Mouse (Mus musculus) lung, postnatal 0 days (tissue): ENCODE results near the gene Pnpla8. TPM values are rescaled to one million over a fixed set of nuclear protein-coding genes. Genes with fewer than 3 reads are reported as not detected.
"Not testable (repeated sequence)": the region's sequence is repeated elsewhere in the genome, so short reads cannot be mapped to it uniquely, and the experiment has no call there.

Experiments used
- ATAC-seq: fragments of 200-750 bp; cut with Nextera tagmentation; 2 replicates; pipeline ENCODE4 v1.8.0; 2017; ENCODE audit warnings: moderate library complexity
- DNase-seq: peaks from one replicate; pipeline ENCODE4 v3.0.0-alpha.2; 2016; ENCODE audit warnings: low spot score
- H3K27ac ChIP-seq: fragments of 300-500 bp; sonication (generic); 2 replicates; pipeline ENCODE4 v1.5.1; 2014; ENCODE audit warnings: antibody characterized with exemption, mild to moderate bottlenecking, low read length, mixed read lengths
- H3K27me3 ChIP-seq: fragments of 300-500 bp; sonication (generic); replicated peaks from 2 replicates; pipeline ENCODE4 v1.6.1; 2014; ENCODE audit warnings: low read length, mixed read lengths; ENCODE audit not compliant: insufficient read depth
- H3K36me3 ChIP-seq: fragments of 300-500 bp; sonication (generic); 2 replicates; pipeline ENCODE4 v1.6.1; 2014; ENCODE audit warnings: low read length, mixed read lengths; ENCODE audit not compliant: insufficient read depth
- H3K4me1 ChIP-seq: fragments of 300-500 bp; sonication (generic); 2 replicates; pipeline ENCODE4 v1.6.1; 2014; ENCODE audit warnings: antibody characterized with exemption, low read depth, low read length, mixed read lengths; ENCODE audit not compliant: insufficient read depth
- H3K4me2 ChIP-seq: fragments of 300-500 bp; sonication (generic); replicated peaks from 2 replicates; pipeline ENCODE4 v1.6.1; 2014; ENCODE audit warnings: low read depth, mild to moderate bottlenecking, low read length, moderate library complexity, mixed read lengths
- H3K4me3 ChIP-seq: fragments of 300-500 bp; sonication (generic); 2 replicates; pipeline ENCODE4 v1.5.1; 2014; ENCODE audit warnings: low read depth, low read length
- H3K9ac ChIP-seq: fragments of 300-500 bp; sonication (generic); replicated peaks from 2 replicates; pipeline ENCODE4 v1.6.1; 2014; ENCODE audit warnings: low read depth, mild to moderate bottlenecking
- H3K9me3 ChIP-seq: fragments of 300-500 bp; sonication (generic); 2 replicates; pipeline ENCODE4 v1.6.1; 2016; ENCODE audit warnings: low read length, mixed read lengths
- CTCF ChIP-seq: IDR thresholded peaks from 2 replicates; pipeline ENCODE4 v1.5.1; 2016; ENCODE audit warnings: antibody characterized with exemption, mild to moderate bottlenecking
- EP300 ChIP-seq: IDR thresholded peaks from 2 replicates; pipeline ENCODE4 v1.6.1; 2016; ENCODE audit warnings: antibody characterized with exemption, mild to moderate bottlenecking, control low read depth
- WGBS: fragments of 180-500 bp; shearing (Covaris S2); extraction: QIAGEN DNeasy Blood & Tissue Kit; methylation state at CpG from one replicate; pipeline ENCODE4 v1.1.7; 2014; 5-methylcytosine and 5-hydroxymethylcytosine counted together
- polyA plus RNA-seq: library from polyadenylated mRNA; unstranded; fragments of >200 nt; fragmentation: Nextera tagmentation; extraction: Ambion mirVana; gene quantifications from 2 replicates; pipeline ENCODE4 v1.2.1, GENCODE M21; 2015

Pnpla8 gene
- polyA plus RNA-seq, 1 experiment from 2014 or later: 72.4 TPM

DNA sequence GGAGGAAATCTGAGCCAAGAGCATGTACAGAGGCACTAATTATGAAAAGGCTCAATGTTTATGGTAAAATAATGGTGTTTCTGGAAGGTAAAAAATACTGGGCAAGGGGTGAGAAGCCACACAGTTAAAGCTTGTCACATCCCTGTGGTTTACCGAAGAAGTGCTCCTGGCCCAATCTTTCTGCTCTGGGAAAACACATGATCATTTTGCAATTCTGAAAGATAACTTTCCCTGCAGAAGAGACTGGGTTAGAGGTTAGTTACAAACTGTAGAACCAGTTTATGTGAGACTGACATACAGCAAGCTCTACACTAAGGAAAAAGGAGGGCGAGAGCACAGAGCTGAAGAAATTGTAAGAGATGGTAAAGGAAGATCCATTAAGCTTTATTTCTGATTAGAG lies 46.0 kb downstream of the Pnpla8 start:
- Histone ChIP-seq H3K4me1 (no peaks in the 10 kb centered on the region), H3K9me3 (no peaks in the 10 kb centered on the region), H3K36me3 (no peaks in the 10 kb centered on the region), H3K4me2 (no peak overlapping the region), H3K4me3 (no peak overlapping the region), H3K9ac (no peak overlapping the region), H3K27ac (no peak overlapping the region), H3K27me3 (no peaks in the 10 kb centered on the region)
- TF ChIP-seq CTCF (no peak), EP300 (no peak)
- ATAC-seq (no peak), DNase-seq (no peak)
- WGBS: 96% methylated on average over 2 of the region's 2 CpGs

DNA sequence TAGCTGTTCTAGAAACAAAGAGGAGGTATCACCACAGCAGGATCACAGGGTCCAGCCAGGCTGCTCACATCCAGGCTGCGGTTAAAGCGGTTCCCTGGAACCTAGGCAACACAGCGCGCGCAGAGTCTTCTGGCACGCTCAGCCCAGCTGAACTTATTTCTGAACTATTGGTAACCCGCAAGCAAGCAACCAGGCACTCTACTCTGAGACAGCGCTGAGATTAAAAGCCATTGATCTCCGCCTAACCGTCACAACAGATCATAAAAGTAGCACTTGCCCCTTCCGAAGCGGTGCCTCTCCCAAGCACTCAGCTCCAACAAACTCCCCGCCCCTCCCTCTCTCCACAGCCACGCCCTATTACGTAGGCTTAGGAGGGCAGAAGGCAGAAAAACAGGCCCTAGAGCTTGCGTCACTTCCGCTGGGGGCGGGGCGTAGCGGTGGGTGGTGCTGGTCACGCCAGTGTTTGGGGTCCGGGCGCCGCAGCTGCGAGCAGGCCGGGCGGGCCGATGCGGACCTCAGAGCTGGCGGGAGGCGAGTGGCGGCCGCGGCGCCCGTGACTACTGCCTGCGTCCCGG lies 47.6 kb downstream of the Pnpla8 start:
- ATAC-seq (peak; percentile 99), DNase-seq (peak; percentile 97)
- H3K9ac ChIP-seq: peak overlapping the region; percentile 80
- 2% methylated on average over 25 of the region's 38 CpGs for WGBS
- peak overlapping the region; percentile 48 for H3K4me2 ChIP-seq
- peak; percentile 33 for TF ChIP-seq EP300
- TF ChIP-seq CTCF: 0 out of 2 replicates have a peak, but pooled peaks have one; percentile 4
- no peaks in the 10 kb centered on the region for H3K4me1 ChIP-seq
- no peaks in the 10 kb centered on the region for H3K9me3 ChIP-seq
- H3K4me3 ChIP-seq: peak overlapping the region; percentile 77
- no peaks in the 10 kb centered on the region for H3K27me3 ChIP-seq
- no peaks in the 10 kb centered on the region for H3K36me3 ChIP-seq
- H3K27ac ChIP-seq: peak overlapping the region; percentile 98

DNA sequence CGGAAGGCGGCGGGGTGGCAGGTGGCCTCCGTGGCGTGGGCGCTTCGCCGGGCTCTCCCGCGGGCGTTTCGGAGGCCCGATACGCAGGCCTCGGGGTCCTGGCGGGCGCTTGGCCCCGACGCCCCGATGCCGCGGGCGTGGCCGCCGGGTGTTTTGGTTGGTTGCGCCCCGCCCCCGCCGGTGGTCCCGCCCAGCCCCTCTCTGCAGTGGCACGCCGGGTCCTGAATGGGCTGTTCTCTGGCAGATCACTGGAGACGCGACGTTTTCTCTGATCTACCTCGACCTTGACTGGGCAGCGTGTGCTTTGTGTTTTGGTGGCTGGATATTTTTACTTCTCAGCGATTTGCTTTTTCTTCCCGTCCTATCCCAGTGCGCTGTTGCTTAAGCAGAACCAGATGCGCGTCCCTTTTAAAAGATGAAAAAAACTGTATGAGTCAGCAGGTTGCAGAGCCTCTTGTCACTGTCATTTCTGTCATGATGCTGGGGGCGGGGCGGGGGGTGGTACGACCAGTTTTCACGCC lies 48.2 kb downstream of the Pnpla8 start:
- Histone ChIP-seq H3K27ac (peak overlapping the region; percentile 98), H3K27me3 (no peaks in the 10 kb centered on the region), H3K4me1 (no peaks in the 10 kb centered on the region), H3K4me3 (peak overlapping the region; percentile 77), H3K9ac (peak overlapping the region; percentile 80), H3K4me2 (peak overlapping the region; percentile 48), H3K36me3 (no peaks in the 10 kb centered on the region), H3K9me3 (no peaks in the 10 kb centered on the region)
- ATAC-seq (peak; percentile 90), DNase-seq (peak; percentile 86)
- WGBS: under 1% methylated on average over 42 of the region's 46 CpGs
- TF ChIP-seq EP300 (no peak), CTCF (no peak)

DNA sequence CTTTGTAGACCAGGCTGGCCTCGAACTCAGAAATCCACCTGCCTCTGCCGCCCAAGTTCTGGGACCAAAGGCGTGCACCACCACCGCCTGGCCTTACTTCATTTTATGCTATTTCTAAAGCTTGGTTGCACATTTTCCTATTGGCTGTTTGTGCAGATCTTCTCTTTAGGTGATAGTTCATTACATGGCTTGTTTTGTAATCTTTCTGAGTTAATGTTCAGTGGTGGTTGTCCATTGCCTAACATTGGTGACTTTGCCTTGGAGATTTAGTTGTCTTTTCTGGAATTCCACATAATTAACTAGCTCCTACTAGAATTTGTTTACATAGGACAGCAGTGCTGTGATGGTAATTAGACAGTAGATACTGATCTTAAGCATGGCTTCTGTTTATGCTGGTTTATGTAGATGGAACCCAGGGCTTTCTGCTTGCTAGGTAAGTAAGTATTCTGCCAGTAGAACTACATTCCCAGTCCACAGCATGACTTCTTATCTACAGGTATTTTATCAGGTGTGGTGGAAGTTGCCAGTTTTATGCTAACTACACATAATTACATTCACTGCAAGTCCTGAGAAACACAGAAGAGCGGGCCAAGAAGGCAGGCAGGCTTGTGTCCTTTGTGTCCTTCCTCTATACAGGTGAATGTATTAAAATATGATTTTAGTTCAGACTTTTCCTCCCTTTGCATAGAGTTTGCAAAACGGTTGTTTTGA lies 53.1 kb downstream of the Pnpla8 start:
- Histone ChIP-seq H3K4me3 (no peak overlapping the region), H3K27ac (no peak overlapping the region), H3K27me3 (no peaks in the 10 kb centered on the region), H3K9ac (no peak overlapping the region), H3K9me3 (no peaks in the 10 kb centered on the region), H3K36me3 (no peaks in the 10 kb centered on the region), H3K4me1 (no peaks in the 10 kb centered on the region), H3K4me2 (no peak overlapping the region)
- DNase-seq: no peak
- 92% methylated on average over 6 of the region's 6 CpGs for WGBS
- TF ChIP-seq EP300 (no peak), CTCF (no peak)
- no peak for ATAC-seq

DNA sequence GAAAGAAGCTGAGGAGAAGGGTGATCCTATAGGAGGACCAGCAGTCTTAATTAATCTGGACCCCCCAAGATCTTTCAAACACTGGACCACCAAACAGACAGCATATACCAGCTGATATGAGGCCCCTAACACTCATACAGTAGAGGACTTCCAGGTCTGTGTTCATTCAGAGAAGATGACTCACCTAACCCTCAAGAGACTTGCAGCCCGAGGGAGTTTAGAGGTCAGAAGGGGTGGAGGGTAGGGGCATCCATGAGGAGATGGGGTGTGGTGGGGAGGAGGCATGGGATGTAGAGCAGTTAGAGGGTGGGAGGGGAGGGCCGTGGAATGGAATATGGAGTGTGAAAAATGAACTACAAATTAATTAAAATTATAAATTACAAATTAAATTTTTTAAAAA lies 59.0 kb downstream of the Pnpla8 start:
- H3K4me2 ChIP-seq, H3K36me3 ChIP-seq, H3K9me3 ChIP-seq, H3K27me3 ChIP-seq, H3K9ac ChIP-seq, H3K27ac ChIP-seq, H3K4me1 ChIP-seq, DNase-seq, H3K4me3 ChIP-seq, ATAC-seq: not testable (repeated sequence)
- WGBS: 70% methylated on average over 2 of the region's 2 CpGs

DNA sequence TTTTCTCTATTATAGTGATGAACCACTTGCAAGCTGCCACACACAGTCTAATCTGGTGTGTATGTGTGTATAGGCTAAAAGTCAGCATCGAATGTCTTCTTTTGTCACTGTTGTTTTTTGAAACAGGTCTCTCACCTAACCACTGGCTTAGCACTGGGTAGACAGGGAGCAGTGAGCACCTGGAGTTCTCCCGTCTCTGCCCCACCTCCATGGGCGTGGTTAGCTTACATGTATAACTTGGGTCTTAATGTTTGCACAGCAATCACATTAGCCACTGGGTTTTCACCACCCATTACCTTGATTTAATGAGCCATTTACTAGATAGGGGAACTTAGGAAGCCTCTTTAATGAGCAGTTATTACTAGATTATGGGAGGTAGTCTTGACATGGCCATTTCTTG lies 60.4 kb downstream of the Pnpla8 start:
- Histone ChIP-seq H3K36me3 (0 out of 2 replicates have a peak, but pooled peaks cover 8% of the 10 kb centered on the region), H3K4me2 (no peak overlapping the region), H3K4me3 (no peak overlapping the region), H3K4me1 (no peaks in the 10 kb centered on the region), H3K9me3 (no peaks in the 10 kb centered on the region), H3K27ac (no peak overlapping the region), H3K27me3 (no peaks in the 10 kb centered on the region), H3K9ac (no peak overlapping the region)
- DNase-seq (no peak), ATAC-seq (no peak)
- 68% methylated on average over 3 of the region's 3 CpGs for WGBS
- no peak for TF ChIP-seq EP300
- TF ChIP-seq CTCF: no peak
